Mouse (Mus musculus) spleen, adult 10 weeks (tissue): ENCODE measurements around the gene Git2. TPM values are rescaled to one million over a fixed set of nuclear protein-coding genes. Genes with fewer than 3 reads are reported as not detected.

Experiments used
- polyA plus RNA-seq: library from polyadenylated mRNA; stranded (reverse); fragments of 350-450 nt; fragmentation: Illumina TruSeq; extraction: RNeasy Lipid Tissue Mini Kit (QIAGEN cat#74804); gene quantifications from one replicate; pipeline ENCODE4 v1.2.3, GENCODE M21; 2015; ENCODE audit warnings: low replicate concordance; ENCODE audit not compliant: insufficient read depth

The Git2 gene
- polyA plus RNA-seq, result 99.1 TPM

DNA sequence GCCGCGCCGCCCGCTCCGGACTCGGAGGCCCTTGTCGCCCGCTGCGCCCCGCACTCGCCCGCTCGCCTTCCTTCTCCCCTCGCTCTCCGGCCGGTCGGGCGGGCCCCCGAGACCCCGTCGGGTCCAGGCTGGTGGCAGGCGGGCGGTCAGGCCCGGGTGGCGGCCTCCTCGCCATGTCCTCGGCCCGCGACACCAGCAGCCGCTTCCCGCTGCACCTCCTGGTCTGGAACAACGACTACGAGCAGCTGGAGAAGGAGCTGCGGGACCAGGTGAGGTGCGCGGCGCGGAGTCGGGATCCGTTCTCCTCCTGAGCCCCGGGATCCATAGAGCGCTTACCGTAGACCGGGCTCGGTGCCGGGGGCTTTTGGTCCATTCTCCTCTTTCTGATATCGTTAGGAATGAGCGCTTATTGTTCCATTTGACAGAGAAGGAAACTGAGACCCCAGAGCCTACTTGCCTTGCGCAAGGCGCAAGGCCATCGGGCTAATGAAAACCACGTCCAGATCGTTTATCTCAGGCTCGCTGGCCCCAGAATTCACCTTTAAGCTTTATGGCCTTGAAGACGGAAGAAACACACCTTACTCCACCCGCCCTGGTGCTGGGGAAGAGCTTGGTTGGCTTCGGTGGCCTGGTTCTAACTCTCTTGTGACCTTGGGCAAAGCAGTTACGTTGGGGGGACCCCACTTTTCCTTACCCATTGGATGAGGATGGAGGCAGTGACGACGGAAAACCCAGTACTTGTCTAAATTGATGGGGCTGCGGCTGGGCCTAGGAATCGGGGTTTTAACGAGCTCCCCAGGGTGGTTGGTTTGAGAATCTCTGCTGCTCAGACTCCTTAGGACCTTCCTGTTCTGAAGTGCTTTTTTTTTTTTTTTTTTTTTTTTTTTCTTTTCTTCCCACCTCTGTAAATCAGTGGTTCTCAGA is at the start of gene Git2:
Git2 (minus strand) TSS at position 462 of the 924 bp plus-strand sequence.

DNA sequence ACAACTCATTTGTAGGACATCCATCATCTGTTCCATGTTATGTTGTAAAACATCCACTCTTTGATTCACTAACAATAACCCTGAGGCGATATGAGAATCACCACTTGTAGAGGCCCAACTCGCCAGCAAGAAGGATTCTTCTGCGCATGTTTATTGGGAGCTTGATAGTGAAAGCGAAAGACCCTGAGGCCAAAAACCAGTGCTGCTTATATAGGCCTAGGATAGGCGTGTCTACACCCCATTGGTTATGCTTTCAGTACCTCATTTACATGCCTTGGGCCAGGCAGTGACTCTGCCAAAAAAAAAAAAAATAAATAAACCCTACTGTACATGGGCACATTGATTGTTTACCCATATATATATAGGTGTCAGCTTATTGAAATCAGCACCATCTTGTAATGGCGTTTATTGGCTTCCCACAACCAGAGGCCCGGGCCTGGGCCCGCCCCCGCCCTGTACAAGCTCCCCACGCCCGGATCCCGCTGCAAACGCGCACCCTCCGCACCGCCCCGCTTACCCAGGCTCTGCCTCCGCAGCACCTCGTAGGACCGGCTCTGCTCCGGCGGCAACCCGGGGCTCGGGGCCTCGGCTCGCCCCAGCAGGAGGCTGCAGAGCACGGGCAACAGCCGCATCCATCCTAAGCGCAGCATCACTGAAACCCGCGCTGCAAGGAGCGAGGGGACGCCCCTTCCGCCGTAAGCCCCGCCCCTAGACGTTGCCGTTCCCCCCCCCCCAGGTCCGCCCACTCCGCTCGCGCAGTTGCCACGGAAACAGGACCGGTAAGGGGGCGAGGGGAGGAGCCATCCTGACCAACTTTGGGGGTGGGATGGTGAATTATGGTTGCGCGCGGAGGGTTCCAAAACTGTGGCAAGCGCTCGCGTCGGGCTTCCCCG is 47.7 kb upstream of the Git2 start, which contains the start of gene 1500011B03Rik:
1500011B03Rik (minus strand) TSS at position 673 of the 893 bp plus-strand sequence.

DNA sequence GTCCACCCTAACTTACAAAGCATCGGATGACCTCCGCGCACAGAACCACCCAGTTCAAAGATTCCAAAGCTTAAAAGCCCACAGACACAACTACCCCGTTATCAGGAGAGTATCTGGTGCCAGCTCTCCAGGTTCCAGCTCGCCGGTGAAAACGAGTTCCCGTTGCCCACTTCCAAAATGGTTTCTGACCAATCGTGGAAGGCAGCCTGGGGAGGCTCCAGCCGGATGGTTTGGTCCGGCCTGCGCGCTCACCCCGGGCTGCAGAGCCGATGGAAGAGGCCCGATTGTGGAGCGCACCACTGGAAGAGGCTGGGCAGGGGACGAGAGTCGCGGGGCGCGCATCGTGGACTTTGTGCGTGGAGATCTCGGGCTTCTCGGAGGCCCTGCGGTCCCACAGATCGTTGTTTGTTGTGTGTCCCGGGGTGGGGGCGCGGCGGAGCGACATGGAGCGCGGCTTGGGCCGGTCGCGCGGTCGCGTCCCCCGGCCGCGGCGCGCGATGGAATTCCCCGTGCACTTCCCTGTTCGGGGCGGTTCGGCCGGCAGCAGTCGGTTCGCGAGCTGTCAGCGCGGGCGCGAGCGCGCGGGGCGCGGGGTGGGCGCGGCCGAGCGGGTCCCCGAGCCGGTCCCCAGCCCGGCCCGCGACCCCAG is 790 bp downstream of the Git2 start, which contains the start of gene Ankrd13a:
Ankrd13a (plus strand) TSS at position 275 of the 649 bp plus-strand sequence.

DNA sequence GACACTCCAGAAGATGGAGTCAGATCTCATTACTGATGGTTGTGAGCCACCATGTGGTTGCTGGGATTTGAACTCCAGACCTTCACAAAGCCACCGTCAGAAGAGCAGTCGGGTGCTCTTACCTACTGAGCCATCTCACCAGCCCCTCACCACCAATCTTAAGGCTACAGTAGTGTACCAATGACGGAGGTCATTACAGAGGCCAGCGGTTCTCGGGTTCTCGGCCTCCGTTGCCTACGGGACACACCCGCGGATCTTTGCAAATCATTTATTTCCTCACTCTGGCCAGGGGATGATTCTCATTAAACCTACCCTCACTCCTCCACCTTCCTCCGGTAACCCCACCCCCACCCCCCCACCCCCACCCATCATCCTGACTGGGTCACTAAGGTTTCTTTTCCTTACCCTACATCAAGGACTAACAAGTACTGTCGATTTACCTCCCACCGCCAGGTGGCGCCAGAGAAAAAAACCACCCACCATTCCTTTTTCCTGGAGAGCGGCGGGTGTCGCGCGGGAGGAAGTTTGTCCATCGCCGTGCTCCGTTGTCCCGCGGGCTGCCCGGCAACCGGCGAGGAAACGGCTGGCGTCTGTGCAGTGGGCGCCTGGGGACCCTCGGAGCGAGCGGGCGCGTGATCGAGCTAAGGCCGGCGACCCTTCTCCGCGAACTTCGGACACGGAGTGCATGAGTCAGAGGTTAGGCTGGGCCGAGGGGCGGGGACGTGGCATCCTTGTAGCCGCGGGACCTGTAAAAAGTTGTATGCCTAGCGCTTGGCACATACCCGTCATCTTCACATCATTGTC is 67.8 kb downstream of the Git2 start, which contains the start of gene Tchp:
Tchp (plus strand) TSS at position 496 of the 804 bp plus-strand sequence.

DNA sequence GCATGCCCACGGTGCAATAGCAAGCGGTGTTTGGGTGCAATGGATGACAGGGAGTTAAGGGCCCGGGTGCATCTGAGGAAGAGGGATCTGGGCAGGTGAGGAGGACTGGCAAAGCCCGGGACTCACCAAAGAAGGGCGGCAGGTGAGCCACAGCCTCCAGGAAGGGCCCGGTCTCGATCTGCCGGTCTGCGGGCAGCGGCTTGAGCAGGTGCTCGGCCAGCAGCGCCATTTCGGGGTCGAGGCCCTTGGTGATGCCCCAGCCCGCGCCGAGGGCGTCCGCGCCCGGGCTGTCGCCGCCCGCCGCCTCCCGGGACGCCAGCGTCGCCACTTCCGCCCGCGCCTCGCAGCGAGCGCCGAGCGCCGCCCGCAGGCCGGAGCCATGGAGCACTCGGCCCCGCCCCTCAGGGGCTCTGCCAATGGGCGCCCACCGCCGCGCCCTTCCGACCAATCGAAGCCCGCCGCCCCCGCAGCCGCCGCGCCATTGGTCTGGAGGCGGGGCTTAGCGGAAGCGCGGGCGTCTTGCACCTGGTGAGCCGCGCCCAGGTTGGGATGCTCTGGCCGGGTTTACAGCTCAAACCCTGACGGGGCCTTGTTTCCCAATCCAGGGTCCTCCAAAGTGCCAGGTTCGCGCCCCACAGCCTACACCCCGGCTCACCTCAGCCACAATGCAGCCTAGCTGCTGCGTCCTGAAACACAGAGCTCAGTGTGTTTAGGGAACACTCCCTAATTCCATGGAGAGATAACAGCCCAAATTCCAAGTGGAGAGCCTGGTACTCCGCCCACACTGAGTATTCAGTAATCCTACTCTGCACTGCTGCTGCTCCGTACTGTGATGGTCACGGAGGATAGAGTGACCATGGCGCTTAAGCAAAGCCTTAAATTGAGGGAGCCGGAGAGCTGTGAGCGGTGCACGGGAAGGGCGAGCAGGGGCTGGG is 84.4 kb downstream of the Git2 start, which contains the start of gene Gltp:
Gltp (minus strand) TSS at position 352 of the 935 bp plus-strand sequence.

Other genes starting within 250 kb of the Git2 start
- 0.29 TPM for gene Fam222a, start 207.5 kb downstream of the Git2 start, polyA plus RNA-seq
- 0.87 TPM for gene Trpv4, start 117.1 kb downstream of the Git2 start, polyA plus RNA-seq
- 95.6 TPM for gene Gltp, start 84.5 kb downstream of the Git2 start, polyA plus RNA-seq
- gene Tchp, start 67.8 kb downstream of the Git2 start, polyA plus RNA-seq, result 15.2 TPM
- gene Ankrd13a, start 840 bp downstream of the Git2 start, polyA plus RNA-seq, result 132 TPM
- gene 1500011B03Rik, start 48.0 kb upstream of the Git2 start, polyA plus RNA-seq, result 46.1 TPM
- not detected for gene 4930519G04Rik, start 78.1 kb upstream of the Git2 start, polyA plus RNA-seq
- gene Gm9936, start 83.2 kb upstream of the Git2 start, polyA plus RNA-seq, result not detected
- 44.4 TPM for gene Oasl2, start 121.4 kb upstream of the Git2 start, polyA plus RNA-seq
- gene Oasl1, start 147.7 kb upstream of the Git2 start, polyA plus RNA-seq, result 8.6 TPM
- gene 2210016L21Rik, start 166.6 kb upstream of the Git2 start, polyA plus RNA-seq, result 16.4 TPM
- gene Hnf1a, start 195.6 kb upstream of the Git2 start, polyA plus RNA-seq, result not detected
- 33.3 TPM for gene Sppl3, start 235.6 kb upstream of the Git2 start, polyA plus RNA-seq